Mouse (Mus musculus): ENCODE results near the gene Ralgapa2. TPM values are rescaled to one million over a fixed set of nuclear protein-coding genes. Genes with fewer than 3 reads are reported as not detected.
A peak's percentile ranks its signal among the peaks of the same experiment; 100 is the strongest.

Ralgapa2 gene
- total and polyA plus RNA-seq, 3 experiments = 5.6 to 10.3 (median 8.9) TPM

DNA sequence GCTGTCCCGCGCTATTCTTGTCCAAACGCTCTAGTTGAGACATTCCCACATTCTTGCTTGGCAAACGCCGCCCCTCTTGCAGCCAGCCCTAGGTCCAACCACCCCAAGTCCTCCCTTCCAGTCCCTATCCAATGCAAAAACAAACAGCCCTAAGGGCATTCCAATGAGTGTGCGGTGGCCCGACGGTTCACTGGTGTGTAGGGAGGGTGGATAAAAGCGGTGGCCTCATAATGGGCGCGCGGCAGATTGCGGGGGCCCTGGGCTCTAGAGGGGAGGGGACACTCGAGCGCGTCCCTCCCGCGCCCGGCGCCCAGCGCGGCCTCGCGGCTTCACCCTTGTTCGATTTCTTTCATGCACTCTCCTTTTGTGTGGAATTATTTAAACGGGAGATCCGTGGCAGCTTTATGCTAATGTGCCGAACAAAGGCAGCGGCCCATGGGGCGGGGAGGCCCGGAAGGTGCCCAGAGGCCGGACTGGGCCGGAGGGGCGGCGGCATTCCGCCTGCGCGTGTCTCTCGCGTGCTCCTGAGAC, 293.9 kb downstream of the Ralgapa2 start (continued):
- TF ChIP-seq ETS1 (conservative IDR thresholded peaks at IDR 0.05; ENCODE audit: low read depth, low read length) = no peak
- TF ChIP-seq EP300 (IDR thresholded peaks at IDR 0.05; ENCODE audit: low read length) = no peak

DNA sequence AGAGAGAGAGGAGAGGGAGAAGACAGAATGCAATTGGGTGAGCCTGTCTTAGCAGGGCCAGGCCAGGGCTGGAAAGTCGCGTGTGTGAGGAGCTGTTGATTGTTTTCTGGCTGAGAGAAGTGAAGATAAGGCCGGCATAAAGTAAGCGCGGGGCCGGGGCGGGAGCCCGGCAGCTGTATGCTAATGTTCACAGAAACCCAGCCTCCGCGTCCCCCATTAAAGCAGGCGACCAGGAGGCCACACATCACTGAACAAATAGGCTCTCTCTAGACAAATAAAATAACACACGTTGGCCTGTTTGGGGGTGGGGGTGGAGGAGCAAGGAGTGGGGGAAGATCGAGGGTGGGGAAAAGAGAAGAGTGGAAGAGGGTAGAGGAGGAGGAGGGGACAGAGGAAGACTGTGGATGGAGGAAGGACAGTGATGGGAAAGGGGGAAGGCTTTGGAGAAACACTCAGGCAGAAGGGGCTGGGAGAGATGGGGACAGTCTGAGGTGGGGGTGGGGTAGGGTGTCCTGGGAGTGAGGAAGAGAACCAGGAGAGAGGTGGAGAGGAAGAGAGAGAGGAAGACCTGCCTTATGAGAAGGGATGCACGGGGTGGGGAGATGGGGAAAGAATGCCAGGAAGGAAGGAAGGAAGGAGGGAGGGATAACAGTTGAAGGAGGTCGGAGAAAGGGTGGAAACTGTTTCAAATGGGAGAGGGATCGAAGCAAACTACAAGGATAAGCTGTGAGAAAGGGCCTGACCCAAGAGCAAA, 294.7 kb downstream of the Ralgapa2 start:
- Histone ChIP-seq H3K27me3 (replicated peaks) (no peaks in the 10 kb centered on the region), H3K79me2 (replicated peaks; ENCODE audit: control insufficient read depth, extremely low read depth, insufficient read depth, poor library complexity, severe bottlenecking) (no peaks in the 10 kb centered on the region), H3K4me2 (ENCODE audit: insufficient read depth, low read depth, poor library complexity, severe bottlenecking) (0 out of 2 replicates have a peak overlapping the region, but pooled peaks have one; percentile 1), H3K9ac (ENCODE audit: insufficient read depth, low read depth) (no peak overlapping the region), H3K36me3 (replicated peaks in 1 of 2; ENCODE audit: control insufficient read depth in 1 of 2, insufficient read depth in 1 of 2, low read length in 1 of 2) (no peaks in the 10 kb centered on the region), H3K9me3 (replicated peaks; ENCODE audit: low read length) (peaks cover 28% of the 10 kb centered on the region), H3K27ac (ENCODE audit: insufficient read depth, low read depth) (no peak overlapping the region), H3K4me1 (ENCODE audit: control insufficient read depth in 1 of 2, insufficient read depth in 2 of 2) (peaks cover 4 to 37% of the 10 kb centered on the region in 2 experiments; a peak in 3 of 4 replicates), H3K4me3 (replicated peaks in 1 of 3; ENCODE audit: low read depth in 2 of 3, low read length in 2 of 3, poor library complexity in 1 of 3) (peak overlapping the region in 1 of 3 experiments; percentile 35)
- no peak for TF ChIP-seq RCOR1 (conservative IDR thresholded peaks at IDR 0.05; ENCODE audit: low read depth, low read length)
- TF ChIP-seq BHLHE40 (IDR thresholded peaks at IDR 0.05; ENCODE audit: low read depth, low read length) = no peak
- no peak for TF ChIP-seq SMC3 (IDR thresholded peaks at IDR 0.05; ENCODE audit: low read depth, low read length)
- no peak for TF ChIP-seq SIN3A (IDR thresholded peaks at IDR 0.05; ENCODE audit: low read length)
- TF ChIP-seq ETS1 (conservative IDR thresholded peaks at IDR 0.05; ENCODE audit: low read depth, low read length) = no peak
- no peak for TF ChIP-seq ZMIZ1 (IDR thresholded peaks at IDR 0.05; ENCODE audit: low read depth, low read length)
- TF ChIP-seq USF1 (IDR thresholded peaks at IDR 0.05; ENCODE audit: low read depth, low read length) = no peak
- TF ChIP-seq EP300 (IDR thresholded peaks at IDR 0.05; ENCODE audit: low read length) = no peak
- TF ChIP-seq MYC (IDR thresholded peaks at IDR 0.05; ENCODE audit: low read depth, low read length) = no peak
- TF ChIP-seq CHD1 (IDR thresholded peaks at IDR 0.05; ENCODE audit: low read depth, low read length) = no peak
- no peak for TF ChIP-seq NRF1 (IDR thresholded peaks at IDR 0.05; ENCODE audit: low read depth, low read length)
- TF ChIP-seq POLR2A (IDR thresholded peaks at IDR 0.05; ENCODE audit: low read depth, low read length) = no peak
- TF ChIP-seq E2F4 (IDR thresholded peaks at IDR 0.05; ENCODE audit: insufficient replicate concordance, low read depth, low read length) = no peak
- TF ChIP-seq JUND (conservative IDR thresholded peaks at IDR 0.05; ENCODE audit: low read depth, low read length) = no peak
- TF ChIP-seq MAFK (IDR thresholded peaks at IDR 0.05; ENCODE audit: insufficient replicate concordance, low read length) = no peak
- no peak for TF ChIP-seq HCFC1 (IDR thresholded peaks at IDR 0.05; ENCODE audit: low read depth, low read length)
- no peak for TF ChIP-seq TBP (conservative IDR thresholded peaks at IDR 0.05; ENCODE audit: low read depth, low read length)
- TF ChIP-seq JUN (IDR thresholded peaks at IDR 0.05; ENCODE audit: insufficient read depth, low read depth, low read length) = no peak
- no peak for TF ChIP-seq PAX5 (IDR thresholded peaks at IDR 0.05; ENCODE audit: low read length)
- peak; percentile 41 for DNase-seq (ENCODE audit: extremely low read depth)
- dilution Hi-C loops (cut with MboI; ENCODE audit: extremely low pct_ligation_motif_present, extremely low pct_unique_long_range_greater_than_20kb, low sequenced_read_pairs) (no loop called here), in situ Hi-C loops (cut with MboI; ENCODE audit: low pct_ligation_motif_present, low pct_unique_long_range_greater_than_20kb, low sequenced_read_pairs) (no loop called here)
